In the genomic region with DNA sequence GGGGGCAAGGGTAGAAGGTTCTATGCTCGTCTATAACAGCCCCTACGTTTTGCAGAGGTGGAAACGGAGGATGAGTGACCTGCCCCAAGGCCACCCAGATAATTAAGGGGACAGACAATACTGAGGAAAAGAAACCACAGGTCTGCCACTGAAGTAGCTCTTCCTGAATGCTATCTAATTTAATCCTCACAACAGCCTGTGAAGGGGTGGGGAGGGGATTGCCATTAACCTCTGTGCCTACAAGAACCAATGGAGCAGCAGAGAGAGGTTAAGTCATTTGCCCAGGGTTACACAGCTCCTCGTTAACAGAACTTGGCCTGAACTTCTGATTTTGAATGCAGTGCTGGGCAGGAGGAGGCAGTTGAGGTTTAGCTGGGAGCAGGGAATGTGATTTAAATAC, we compare ENCODE assay signal across 9 mouse cellular contexts. TPM values are rescaled to one million over a fixed set of nuclear protein-coding genes. Genes with fewer than 3 reads are reported as not detected.
DNase-seq lines count a peak whose midpoint lies in the region; ATAC-seq lines count a peak whose summit lies in the region.
"Had no signal": no experiment of that assay in that cellular context is flagged by ENCODE, and none has a peak within 500 bp of the region (broad histone marks: within the 10 kb centered on the region; RNA-seq: fewer than 3 reads in every experiment).

No protein-coding gene starts in this region.

- peak overlapping the region; percentile 37 for H3K9ac ChIP-seq in forebrain, embryonic 16.5 days (replicated peaks; ENCODE audit: low read depth, low read length)
- H3K9ac ChIP-seq: liver, embryonic 14.5 days had no signal

- no peak for ATAC-seq in forebrain, embryonic 16.5 days

- H3K27me3 ChIP-seq in forebrain, embryonic 16.5 days (replicated peaks; ENCODE audit: control insufficient read depth, insufficient read depth, low read length), result no peaks in the 10 kb centered on the region; the same call in 1 of the 2 replicates
- H3K27me3 ChIP-seq in midbrain, embryonic 10.5 days (ENCODE audit: low read depth, poor library complexity, severe bottlenecking), result peaks cover 80% of the 10 kb centered on the region

- no peaks in the 10 kb centered on the region for H3K9me3 ChIP-seq in forebrain, embryonic 16.5 days (ENCODE audit: control insufficient read depth, low read length)
- no peaks in the 10 kb centered on the region for H3K9me3 ChIP-seq in midbrain, embryonic 10.5 days (replicated peaks)

- WGBS in forebrain, embryonic 16.5 days, result 9% methylated on average over 4 of the region's 4 CpGs
- 12% methylated on average over 4 of the region's 4 CpGs for WGBS in midbrain, embryonic 10.5 days

- no peaks in the 10 kb centered on the region for H3K36me3 ChIP-seq in forebrain, embryonic 16.5 days (ENCODE audit: control insufficient read depth, insufficient read depth)
- no peaks in the 10 kb centered on the region for H3K36me3 ChIP-seq in midbrain, embryonic 10.5 days

- H3K4me2 ChIP-seq in forebrain, embryonic 16.5 days (ENCODE audit: low read length), result peak overlapping the region; percentile 47

- DNase-seq in retina, postnatal 1 day, result peak; percentile 61
- DNase-seq in retina, embryonic 14.5 days (ENCODE audit: low spot score), result no peak
- no peak for DNase-seq in midbrain, embryonic 10.5 days (ENCODE audit: low spot score)
- DNase-seq in adrenal gland, adult 2 months, result no peak
- no peak for DNase-seq in cerebellum, adult 11-12 months
- DNase-seq in cerebellum, postnatal 14 days, result no peak

- peaks cover 74% of the 10 kb centered on the region for H3K4me1 ChIP-seq in forebrain, embryonic 16.5 days (replicated peaks; ENCODE audit: control insufficient read depth, insufficient read depth, low read length)
- peaks cover 88% of the 10 kb centered on the region for H3K4me1 ChIP-seq in midbrain, embryonic 10.5 days

- peak overlapping the region; percentile 86 for H3K27ac ChIP-seq in forebrain, embryonic 16.5 days (ENCODE audit: low read length)
- H3K27ac ChIP-seq in midbrain, embryonic 10.5 days (replicated peaks), result peak overlapping the region; percentile 89
- H3K27ac ChIP-seq: kidney, postnatal 0 days; liver, embryonic 14.5 days had no signal

- H3K4me3 ChIP-seq in forebrain, embryonic 16.5 days (replicated peaks; ENCODE audit: low read length), result no peak overlapping the region
- H3K4me3 ChIP-seq in midbrain, embryonic 10.5 days, result peak overlapping the region; percentile 44; the same call in 1 of the 2 replicates

RNA-seq across cellular contexts. Expression of a gene that starts 3.6 kb away (rescaled TPM):
- 18.3 and 18.6 TPM in 2 replicates for polyA plus RNA-seq in forebrain, embryonic 16.5 days (2015; fragmentation: Nextera tagmentation; extraction: Ambion mirVana)
- polyA plus RNA-seq in midbrain, embryonic 10.5 days (2016; fragmentation: Nextera tagmentation; extraction: Ambion mirVana), result 7.5 and 8.4 TPM in 2 replicates
- 100 to 1,000 TPM in 1 of 2 experiments, 10 to 100 TPM in 1; 80.6 to 103 TPM for total RNA-seq in adrenal gland, adult 2 months (2021)
- polyA plus RNA-seq in adrenal gland, adult 2 months (2012; rRNA removed), result 13.9 and 27.7 TPM in 2 replicates

RNA-seq across cellular contexts. Expression of a gene that starts 49.0 kb away (rescaled TPM):
- 1.5 and 1.7 TPM in 2 replicates for polyA plus RNA-seq in forebrain, embryonic 16.5 days (2015; fragmentation: Nextera tagmentation; extraction: Ambion mirVana)
- 4.3 and 4.6 TPM in 2 replicates for polyA plus RNA-seq in midbrain, embryonic 10.5 days (2016; fragmentation: Nextera tagmentation; extraction: Ambion mirVana)
- 1 to 10 TPM; 3.6 to 3.8 TPM for total RNA-seq in adrenal gland, adult 2 months (2021)
- 2.2 and 2.9 TPM in 2 replicates for polyA plus RNA-seq in adrenal gland, adult 2 months (2012; rRNA removed)
